Mouse (Mus musculus): Measurements from ENCODE around the gene F3.

The F3 gene

DNA sequence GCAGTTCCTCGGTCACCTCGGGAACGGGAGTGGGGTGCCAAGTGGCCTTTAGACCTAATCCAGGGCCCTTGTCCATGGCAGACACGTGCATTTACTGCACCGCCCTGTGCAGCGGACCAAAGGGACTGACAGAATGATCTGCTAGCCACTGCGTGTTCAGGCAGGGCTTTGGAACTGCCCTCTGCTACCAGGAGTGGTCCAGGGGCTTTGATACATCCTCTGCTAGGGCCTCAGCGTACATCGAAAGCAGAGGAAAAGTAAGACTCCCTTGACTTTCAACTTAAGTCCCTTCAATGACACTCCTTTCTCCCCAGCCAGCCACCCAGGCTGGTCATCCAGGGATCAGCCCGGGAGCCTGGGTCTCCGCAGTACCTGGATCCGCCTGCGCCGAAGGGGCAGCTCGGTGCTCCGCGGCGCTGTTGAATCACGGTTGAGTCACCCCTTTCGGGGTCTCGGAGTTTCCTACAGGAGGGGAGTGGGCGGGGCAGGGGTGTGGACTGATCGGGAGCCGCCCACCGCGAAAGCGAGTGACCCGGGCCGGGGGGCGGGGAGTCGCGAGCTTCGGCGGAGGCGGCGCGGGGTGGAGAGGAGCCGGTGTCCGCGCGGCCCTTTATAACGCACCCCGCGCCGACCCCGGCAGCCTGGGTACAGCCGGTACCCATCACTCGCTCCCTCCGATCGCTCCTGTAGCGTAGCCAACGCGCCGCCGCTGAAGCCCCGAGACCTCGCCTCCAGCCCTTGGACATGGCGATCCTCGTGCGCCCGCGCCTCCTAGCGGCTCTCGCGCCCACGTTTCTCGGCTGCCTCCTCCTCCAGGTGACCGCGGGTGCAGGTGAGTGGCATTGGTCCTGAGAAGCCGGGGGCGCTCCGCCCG, at the start of gene F3:
F3 (plus strand) TSS at position 567 of the 874 bp plus-strand sequence.
- in situ Hi-C loops (cut with MboI; ENCODE audit: low sequenced_read_pairs): no loop called here

DNA sequence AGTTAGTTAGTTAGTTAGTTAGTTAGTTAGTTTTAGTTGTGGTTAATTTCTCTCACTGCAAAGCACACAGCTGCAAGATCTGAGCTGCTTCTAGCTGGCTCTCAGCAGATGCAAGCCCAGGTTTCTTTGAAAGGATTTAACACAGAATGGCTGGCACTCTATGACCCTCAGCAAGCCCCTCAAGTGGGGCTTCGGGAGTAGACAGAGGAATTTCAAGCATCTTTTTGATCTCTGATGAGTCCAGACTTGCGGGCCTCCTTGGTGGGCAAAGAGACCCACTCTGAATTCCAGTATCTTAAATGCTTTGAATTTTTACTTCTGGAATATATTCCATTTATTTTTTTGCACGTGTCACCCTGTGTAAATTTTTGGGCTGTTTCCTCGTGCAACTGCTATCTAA, 44.4 kb upstream of the F3 start:
- in situ Hi-C loops (cut with MboI; ENCODE audit: low sequenced_read_pairs): no loop called here

DNA sequence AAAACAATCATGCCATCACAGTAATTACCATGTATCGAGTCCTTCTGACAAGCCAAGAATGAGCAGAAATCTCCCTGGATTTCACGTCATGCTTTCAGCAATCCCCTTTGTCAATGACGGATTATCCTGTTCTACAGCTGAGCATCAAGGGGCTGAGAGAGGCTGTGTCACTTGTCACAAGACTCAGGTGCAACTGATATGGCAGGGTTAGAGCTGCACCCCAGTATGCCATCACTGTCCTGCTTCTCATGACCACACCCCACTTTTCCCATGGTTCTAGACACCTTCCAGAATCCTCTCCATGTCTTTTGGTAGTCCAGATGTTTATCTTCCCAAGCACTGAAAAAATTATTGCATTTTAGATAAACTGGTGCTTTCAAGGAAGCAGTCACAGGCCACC, 43.9 kb upstream of the F3 start:
- in situ Hi-C loops (cut with MboI; ENCODE audit: low sequenced_read_pairs): no loop called here

DNA sequence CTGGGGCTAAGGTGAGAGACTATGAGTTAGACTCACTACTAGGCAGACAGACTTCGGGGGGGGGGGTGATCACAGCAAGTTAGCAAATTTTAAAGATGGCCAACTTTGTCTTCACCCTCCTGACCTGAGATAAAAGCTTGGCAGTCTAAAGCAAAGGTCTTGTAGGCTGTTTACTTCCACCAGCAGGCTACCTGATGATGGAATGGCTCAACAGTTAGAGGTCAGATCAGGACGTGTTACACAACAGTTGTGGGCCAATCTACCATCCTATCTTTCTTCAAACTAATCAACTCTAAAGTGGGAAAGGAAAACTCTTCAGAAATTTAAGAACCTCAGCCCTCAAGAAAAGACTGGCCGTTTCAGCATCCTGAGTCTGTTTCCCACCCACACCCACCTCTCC, 43.1 kb upstream of the F3 start:
- in situ Hi-C loops (cut with MboI; ENCODE audit: low sequenced_read_pairs): no loop called here

DNA sequence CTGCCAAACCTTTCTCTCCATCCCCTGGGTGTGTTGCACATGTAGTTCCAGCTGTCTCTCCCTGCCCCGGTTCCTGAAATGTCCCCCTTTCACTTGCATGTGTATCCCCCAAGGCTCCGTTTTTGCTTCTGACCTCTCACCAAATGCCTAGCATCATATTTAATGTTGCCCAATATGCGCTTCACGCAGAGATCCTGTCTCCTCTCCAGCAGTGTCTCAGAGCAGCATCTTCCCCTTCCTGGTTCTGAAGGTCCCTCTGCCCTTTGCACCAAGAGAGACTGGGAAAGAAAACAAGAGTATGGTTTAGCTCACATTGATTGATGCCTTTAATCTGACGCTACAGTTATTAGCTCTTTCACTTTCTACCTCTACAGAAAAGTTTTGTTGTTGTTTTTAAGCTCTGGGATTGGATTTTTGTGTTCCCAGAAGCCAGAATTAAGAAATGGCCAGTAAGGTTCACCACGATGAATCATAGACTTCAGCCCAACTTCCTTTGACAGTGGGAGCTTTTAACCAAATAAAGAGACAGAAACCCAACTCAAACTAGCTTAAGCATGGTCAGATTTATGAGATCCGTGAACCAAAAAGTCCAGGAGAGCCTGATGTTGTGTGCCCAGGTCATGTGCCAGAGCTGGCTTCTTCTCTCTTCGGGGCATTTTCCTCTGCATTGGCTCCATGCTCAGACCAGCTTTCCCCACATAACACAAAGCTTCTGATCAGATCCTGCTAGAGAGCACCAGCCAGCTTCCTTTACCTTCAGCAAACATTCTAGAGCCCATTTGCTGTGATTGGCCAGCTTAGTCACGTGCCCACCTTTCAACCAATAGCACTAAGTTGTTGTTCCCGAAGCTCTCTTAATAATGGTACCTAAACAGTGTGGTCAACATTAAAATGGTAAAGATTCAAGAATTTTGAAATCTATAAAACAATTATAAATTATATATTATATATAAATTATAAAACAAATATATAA, 40.6 kb upstream of the F3 start:
- in situ Hi-C loops (cut with MboI; ENCODE audit: low sequenced_read_pairs): no loop called here

DNA sequence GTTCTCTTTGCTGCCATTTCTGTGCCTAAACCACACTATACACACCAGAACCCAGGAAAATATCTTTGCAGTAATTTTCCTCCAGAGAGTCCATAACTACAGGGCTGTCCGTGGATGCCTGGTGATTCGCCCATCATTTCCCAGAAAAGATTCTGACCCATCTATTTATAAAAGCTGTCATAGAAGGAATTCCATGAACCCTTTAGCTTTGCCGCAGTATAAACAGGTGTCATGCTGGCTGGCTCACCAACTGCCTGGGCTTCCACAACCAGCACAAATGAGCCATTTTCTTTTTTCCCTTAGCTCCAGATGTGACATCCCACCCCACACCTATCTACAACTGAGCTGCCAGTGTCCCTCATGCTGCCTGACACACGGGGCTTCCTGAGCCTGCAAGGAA, 38.8 kb upstream of the F3 start:
- in situ Hi-C loops (cut with MboI; ENCODE audit: low sequenced_read_pairs): no loop called here

DNA sequence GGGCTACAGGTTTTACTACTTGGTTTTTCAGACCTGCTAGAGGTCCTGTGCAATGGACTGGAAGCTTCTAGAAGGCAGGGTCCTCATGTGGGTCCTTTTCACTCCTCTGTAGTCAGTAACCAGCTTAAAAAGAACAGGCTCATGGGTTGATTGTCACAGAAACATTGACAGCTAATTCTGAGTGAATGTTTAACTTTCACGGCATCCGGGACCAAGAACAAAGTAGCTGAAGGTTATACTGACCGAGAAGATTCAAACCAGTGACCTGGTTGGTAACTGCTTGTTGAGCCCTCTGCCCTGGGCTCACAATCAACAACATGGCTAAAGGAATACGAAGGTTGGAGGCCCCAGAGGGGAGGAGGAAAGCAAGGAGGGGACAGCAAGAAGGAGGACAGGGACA, 38.4 kb upstream of the F3 start:
- in situ Hi-C loops (cut with MboI; ENCODE audit: low sequenced_read_pairs): no loop called here

DNA sequence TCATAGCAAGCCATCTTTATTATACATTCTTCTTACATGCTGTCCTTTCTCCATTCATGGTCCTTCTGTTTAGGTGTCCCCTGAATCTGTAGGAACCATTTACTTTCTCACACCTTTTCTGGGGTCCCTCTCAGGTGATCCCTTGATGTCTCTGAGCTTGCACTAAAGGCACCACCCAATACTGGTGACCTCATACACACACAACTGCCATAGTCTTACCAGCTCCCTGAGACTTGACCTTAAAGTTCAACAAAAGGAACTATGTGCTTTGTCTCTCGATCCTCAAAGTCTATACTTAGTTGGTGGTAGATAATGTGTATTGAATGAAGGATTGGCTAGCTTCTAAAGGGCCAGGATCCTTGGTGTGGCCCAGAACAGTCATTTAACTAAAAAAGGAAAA, 37.4 kb upstream of the F3 start:
- in situ Hi-C loops (cut with MboI; ENCODE audit: low sequenced_read_pairs): no loop called here

DNA sequence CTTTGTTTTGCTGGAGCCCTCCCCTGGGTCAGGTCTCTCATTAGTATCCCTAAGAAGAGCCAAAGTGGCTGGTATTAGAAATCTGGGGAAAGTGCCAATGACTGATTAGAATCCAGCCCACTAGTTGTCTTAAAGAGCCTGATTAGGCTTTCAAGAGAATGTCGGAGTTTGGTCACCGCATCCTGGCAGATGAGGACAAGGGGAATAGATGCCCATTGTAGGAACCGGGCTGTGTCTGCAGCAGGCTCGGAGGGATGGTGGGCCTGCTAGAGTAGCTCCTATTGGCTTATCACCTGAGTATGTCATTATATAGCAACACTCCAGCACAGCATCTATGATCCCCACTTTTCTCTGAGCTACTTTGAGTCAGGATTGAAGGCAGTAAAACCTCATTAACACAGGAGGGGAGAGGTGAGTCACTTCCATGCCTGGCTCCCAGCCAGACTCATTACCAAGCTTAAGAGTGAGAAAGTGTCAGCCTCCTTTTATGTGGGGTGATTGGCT, 36.9 kb upstream of the F3 start:
- in situ Hi-C loops (cut with MboI; ENCODE audit: low sequenced_read_pairs): no loop called here

DNA sequence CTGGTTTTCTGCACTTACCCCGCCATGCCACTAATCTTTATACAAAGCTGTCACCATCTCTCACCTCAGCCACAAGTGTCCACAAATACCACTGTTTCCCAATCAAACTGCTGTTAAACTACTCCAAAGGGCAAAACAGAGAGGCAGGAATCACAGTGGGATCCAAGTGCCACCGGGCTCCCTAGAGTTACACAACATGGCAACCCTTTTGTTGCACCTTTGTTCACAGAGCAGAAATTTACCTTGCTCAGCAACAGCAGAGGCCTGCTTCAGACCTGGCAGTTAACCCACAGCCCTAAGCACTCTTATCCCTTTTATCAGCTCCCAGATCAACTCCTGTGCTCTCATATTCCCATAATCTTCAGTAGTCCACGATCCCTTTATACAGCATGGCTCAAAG, 35.6 kb upstream of the F3 start:
- in situ Hi-C loops (cut with MboI; ENCODE audit: low sequenced_read_pairs): no loop called here

DNA sequence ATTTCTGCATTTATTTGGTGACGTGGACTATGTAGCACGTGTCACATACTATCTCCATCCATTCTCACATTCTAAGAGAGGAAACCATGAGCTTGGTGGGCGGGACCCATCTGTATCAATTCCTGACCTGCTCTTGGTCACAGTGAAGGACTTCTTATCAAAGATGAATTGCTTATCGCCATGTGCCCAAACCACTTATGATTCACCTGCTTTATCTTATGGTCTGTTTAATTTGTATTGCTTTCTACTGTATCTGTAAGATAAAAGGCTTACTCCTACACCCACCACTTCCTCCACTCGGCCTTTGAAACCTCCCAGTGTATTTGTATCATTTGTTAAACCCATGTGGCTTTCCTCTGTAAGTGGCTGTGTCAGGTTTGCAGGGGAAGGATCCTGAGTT, 34.3 kb upstream of the F3 start:
- in situ Hi-C loops (cut with MboI; ENCODE audit: low sequenced_read_pairs): no loop called here

DNA sequence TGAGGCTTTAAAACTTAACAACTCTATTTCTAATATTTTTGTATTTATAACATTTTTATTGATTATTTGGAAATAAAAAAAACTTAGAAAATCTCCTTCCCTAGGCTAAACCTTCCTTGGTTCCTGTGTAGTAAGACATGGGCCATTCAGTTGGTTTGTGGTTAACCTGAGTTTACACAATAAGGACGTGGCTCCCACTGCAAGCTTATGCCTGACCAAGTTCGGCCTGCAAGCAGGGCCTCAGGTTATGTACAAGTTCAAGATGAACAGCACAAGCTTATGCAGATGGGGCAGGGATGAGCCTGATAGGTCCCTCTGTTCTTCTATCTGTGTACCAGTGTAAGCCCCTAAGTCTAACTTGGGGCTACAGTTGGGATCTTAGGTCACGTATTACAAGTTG, 33.6 kb upstream of the F3 start:
- in situ Hi-C loops (cut with MboI; ENCODE audit: low sequenced_read_pairs): no loop called here

DNA sequence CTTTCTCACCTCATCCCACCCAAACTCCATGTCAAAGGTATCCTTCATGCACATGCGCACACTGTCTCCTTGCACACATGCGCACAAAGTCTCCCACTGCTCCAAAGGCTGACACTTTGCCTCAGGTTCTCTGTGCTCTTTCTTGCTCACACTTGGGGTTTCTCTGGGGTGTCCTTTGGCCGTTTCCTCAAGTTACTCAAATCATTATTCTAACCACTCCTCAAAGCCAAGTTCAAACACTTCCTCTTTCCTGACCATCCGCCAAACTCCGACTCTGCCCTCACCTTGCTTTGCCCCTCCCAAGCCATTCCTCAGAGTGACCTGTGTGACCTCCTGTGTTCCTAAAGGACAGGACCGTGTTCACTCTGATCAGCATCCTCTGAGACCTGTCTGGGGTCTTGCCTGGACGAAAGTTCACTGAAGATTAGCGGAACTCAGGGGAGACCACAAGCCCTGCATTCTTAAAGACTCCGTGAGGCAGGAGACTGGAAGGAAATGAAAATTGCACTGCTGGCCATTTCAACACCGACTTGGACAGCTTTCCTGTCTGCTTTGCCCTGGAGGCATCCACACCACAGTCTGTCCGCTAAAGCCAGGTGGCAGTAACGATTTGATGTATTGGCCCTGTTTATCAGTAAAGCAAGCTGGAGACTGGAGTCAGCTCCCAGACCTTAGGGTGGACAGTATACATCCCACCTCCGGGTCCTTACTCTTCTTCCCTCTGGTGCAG, 30.2 kb upstream of the F3 start:
- in situ Hi-C loops (cut with MboI; ENCODE audit: low sequenced_read_pairs): no loop called here

DNA sequence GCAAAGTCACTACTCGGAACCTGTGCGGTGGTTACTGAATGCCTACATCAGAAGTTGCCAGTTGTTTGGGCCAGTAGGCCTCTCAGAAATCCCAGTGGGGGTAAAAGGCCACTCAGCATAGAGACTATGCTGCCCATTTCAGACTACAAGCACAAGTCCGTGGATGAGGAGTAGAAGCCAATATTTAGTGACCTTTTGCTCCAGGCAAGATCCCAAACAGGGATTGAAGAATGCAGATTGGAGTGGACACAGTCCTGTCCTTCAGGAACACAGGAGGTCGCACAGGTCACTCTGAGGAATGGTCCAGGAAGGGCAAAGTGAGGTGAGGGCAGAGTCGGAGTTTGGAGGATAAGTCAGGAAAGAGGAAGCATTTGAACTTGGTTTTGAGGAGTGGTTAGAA, 29.6 kb upstream of the F3 start:
- in situ Hi-C loops (cut with MboI; ENCODE audit: low sequenced_read_pairs): no loop called here

DNA sequence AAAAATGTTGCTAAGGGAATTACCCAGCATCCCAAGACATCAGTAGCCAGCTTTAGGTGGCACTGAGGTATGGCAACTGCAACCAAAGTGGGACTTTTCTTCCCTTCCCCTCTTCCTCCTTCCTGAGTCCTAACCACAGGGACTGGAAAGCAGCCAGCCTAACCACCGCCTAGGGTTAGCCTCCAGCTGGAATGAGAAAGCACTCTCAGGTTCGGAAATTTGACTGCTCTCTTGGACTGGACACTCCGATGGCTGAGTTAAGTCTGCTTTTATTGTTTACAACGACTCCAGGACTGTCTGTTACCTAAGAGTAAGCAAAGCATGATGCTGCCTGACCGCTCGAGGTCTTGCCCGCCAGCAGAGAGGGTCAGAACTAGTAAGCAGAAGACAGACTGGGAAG, 26.2 kb upstream of the F3 start:
- in situ Hi-C loops (cut with MboI; ENCODE audit: low sequenced_read_pairs): no loop called here

DNA sequence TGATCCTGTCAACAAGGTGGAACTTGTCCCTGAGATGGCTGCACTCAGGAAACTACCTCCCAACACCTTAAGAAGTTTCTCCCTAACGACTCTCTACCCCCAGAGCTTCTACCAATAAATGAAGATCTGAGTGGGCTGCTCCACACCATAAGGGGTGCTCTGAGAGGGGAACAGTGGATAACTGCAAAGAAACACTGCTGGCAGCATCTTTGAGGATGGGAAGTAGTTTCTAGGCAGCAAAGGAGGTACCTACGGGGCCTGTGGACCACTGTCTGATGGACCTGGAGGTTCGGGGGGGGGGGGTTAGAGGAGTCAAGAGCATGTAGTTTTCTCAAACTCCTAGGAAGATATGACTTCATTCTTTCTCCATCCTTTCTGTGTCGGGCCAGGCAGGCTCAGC, 23.9 kb upstream of the F3 start:
- in situ Hi-C loops (cut with MboI; ENCODE audit: low sequenced_read_pairs): no loop called here

DNA sequence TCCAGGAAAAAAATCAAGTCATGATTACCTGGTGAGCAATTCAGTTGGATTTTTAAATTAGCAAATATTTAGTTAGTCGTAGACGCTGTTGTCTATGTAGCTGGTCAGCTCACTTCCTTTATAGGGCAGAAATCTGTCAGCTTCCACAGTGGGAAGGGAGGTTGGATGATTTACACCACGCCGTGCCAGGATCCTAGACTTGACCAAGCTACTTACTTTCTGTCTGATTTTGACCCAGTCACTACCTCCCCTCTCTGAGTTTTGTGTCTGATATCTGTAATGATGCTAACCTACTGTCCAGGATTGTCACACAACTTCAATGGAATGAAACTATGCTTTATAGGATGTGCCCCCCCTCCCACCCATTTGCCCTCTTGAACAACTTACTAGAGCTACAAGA, 23.5 kb upstream of the F3 start:
- in situ Hi-C loops (cut with MboI; ENCODE audit: low sequenced_read_pairs): no loop called here

DNA sequence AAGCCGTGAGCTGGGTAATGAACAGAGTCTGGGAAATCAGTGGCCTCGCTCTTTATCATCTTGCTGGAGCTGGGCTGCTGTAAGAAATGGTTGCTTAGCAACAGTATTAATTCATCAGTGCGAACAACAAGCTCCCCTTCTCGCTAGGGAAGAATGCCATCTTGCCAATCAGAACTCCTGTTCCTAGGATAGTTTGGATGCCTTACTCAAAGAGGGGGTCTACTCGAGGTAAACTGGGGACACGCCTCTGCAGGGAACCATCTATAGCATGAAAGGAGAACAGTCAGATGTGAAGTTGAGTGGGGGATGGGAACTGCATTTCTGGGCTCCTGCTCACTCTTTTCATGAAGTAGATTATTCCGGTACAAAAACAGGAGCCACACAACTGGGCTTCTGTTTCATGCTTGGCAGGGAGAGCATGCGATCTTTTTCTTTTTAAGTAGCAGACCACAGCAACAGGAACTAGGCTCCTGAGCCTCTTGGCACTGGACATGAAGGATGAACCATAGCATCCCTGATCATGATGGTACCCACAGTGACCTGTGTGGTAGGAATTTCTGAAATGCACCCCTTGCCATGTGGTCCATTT, 22.9 kb upstream of the F3 start:
- in situ Hi-C loops (cut with MboI; ENCODE audit: low sequenced_read_pairs): no loop called here

DNA sequence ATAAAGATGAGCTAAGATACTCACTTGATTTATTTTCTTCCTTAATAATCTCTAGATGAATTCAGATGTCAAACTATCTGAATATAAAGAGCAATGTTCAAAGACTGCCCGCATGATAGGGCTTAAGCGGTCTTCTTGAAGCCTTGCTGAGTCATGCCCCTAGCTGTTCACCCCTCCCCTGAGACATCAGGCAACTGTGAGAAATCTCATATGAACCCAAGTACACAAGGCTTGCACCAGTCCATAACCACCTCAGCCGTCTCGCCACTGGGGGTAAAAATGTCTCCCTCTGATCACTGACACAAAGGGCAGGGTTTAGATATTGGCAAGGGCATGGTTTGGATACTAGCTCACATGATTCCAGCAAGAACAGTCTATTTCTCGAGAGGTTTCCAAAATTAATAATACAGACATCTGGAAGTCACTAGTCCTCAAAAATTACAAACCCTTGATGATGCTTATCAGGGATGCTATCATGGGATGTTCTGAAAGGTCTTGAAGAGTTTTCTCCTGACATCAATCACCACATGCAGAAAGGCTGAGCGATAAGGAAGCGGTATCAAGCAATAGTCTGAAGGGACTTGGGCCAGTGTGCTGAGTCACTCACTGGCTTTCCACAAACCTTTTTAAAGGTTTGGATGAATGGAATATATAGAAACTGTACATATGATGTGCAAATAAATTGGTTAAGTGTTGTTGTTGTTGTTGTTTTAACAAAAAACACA, 20.0 kb upstream of the F3 start:
- in situ Hi-C loops (cut with MboI; ENCODE audit: low sequenced_read_pairs): no loop called here

DNA sequence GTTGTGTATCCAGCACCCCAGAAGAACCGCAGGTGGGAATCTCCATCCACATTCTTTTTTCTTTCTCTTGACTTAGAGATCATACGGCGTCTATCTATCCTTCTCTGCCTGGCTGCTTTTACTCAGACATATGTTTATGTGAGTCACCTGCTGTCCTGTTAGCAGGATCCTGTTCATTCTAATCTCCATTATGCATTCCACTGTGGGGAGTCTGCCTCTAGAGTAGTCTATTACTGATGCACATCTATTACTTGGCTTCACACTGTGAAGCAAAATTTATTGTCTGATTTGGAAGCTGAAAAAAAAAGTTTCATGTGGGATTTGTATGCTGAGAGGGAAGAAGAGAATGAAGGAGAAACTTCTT, 19.5 kb upstream of the F3 start:
- in situ Hi-C loops (cut with MboI; ENCODE audit: low sequenced_read_pairs): no loop called here
